Mouse (Mus musculus) E14TG2a.4 (cell line): ENCODE data around the gene Pf4.
A peak's percentile ranks its signal among the peaks of the same experiment; 100 is the strongest.
"Not testable (repeated sequence)": the region's sequence is repeated elsewhere in the genome, so short reads cannot be mapped to it uniquely, and the experiment has no call there.

ENCODE experiments used
- H3K27me3 ChIP-seq: 2 replicates; pipeline ENCODE4 v1.6.1; 2014; ENCODE audit warnings: low read length, control low read depth; ENCODE audit not compliant: insufficient read depth
- H3K36me3 ChIP-seq: 2 replicates; pipeline ENCODE4 v1.6.1; 2014; ENCODE audit warnings: low read length, control low read depth; ENCODE audit not compliant: insufficient read depth
- H3K4me1 ChIP-seq: replicated peaks from 2 replicates; pipeline ENCODE4 v1.6.1; 2014; ENCODE audit warnings: low read depth, low read length, control low read depth
- H3K4me3 ChIP-seq: replicated peaks from 2 replicates; pipeline ENCODE4 v1.5.1; 2014; ENCODE audit warnings: mild to moderate bottlenecking, low read length
- H3K9me3 ChIP-seq: 2 replicates; pipeline ENCODE4 v1.6.1; 2014; ENCODE audit warnings: low read length, control low read depth
- CTCF ChIP-seq: conservative IDR thresholded peaks from 2 replicates; pipeline ENCODE4 v1.5.1; 2014; ENCODE audit warnings: low read length
- NANOG ChIP-seq: IDR thresholded peaks from 2 replicates; pipeline ENCODE4 v1.6.1; 2014; ENCODE audit warnings: borderline replicate concordance, low read length, mixed read lengths
- POU5F1 ChIP-seq: IDR thresholded peaks from 2 replicates; pipeline ENCODE4 v1.6.1; 2014; ENCODE audit warnings: low read length, borderline replicate concordance

The Pf4 gene

DNA sequence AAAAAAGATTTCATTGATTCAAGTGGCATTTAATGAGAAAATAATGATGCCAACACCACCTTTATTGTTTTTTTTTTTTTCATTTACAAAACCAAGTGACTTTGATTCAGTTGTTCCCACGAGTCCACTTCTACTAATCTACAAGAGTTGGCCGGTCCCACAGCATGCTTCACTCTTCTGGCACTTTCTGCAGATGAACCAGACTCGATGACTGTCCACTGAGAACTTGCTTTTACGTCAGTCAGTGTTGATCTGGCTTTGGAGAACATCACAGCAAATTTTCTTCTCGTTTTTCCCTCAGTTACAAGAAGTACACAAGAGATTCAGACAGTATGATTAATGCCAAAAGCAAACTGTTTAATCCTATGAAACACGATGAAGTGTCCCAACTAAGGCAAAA lies 6.6 kb downstream of the Pf4 start:
- no peaks in the 10 kb centered on the region for H3K36me3 ChIP-seq
- H3K4me3 ChIP-seq, result no peak overlapping the region
- no peaks in the 10 kb centered on the region for H3K27me3 ChIP-seq
- H3K9me3 ChIP-seq, result no peaks in the 10 kb centered on the region
- peaks cover 13% of the 10 kb centered on the region for H3K4me1 ChIP-seq
- TF ChIP-seq NANOG, result no peak
- TF ChIP-seq CTCF, result no peak
- TF ChIP-seq POU5F1, result no peak

DNA sequence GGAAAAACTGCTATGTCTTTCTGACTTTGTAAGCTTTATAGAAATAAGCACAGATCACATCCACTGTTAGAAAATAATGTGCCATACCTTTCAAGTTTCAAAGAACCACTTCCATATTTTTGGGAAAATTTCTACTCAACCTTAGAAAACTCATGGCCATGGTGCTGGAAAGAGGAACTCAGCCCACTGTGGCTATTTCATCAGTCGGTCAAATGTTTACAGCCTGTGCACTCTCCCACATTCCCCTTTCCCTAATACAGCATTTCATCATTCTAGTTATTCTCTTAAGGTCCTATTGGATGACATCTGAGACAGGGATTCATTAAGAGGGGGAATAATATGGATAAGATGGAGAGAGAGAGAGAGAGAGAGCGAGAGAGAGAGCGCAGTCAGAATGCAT lies 11.5 kb downstream of the Pf4 start:
- TF ChIP-seq NANOG, result no peak
- TF ChIP-seq CTCF, result no peak
- no peak for TF ChIP-seq POU5F1
- Histone ChIP-seq H3K4me1 (0 out of 2 replicates have a peak, but pooled peaks cover 6% of the 10 kb centered on the region), H3K4me3 (no peak overlapping the region), H3K9me3 (no peaks in the 10 kb centered on the region), H3K27me3 (peaks cover 3% of the 10 kb centered on the region), H3K36me3 (no peaks in the 10 kb centered on the region)

DNA sequence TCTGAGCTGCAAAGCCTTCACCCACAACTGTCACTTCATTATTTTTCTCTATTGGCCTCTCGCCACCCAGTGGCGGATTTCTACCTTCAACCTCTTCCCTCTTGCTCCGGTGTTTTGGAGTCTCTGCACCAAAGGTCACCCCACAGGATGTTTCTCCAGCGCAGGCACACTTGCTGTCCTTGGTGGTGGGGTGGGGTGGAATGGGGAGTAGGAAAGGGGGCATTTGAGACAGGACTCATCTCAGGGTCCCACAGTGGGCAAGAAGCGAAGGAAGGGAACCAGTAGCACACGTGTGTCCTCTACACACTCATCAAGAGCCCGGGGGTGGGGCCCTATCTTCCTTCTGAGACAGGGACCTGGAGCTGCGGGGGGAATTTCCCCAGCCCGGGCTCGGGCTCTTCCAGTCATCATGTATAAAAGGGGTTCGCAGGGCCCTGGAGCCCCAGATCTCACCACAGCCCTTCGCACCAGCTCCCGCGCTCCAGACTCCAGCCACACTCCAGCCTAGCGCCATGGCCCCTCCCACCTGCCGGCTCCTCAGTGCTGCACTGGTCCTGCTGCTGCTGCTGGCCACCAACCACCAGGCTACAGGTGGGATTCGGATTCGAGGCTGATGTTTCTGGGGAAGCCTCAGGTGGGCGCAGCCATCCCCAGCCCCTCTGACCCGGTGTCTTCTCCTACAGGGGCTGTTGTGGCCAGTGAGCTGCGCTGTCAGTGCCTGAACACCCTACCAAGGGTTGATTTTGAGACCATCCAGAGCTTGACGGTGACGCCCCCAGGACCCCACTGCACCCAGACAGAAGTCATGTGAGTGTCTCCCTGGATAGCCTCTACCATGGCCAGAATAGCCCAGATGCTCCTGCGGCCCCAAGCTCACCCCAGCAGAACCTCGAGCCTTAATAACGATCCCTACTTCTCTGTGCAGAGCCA lies 13.7 kb downstream of the Pf4 start, which contains the start of gene Cxcl3:
Gene Cxcl3 (plus strand): TSS at position 445 of the 930 bp plus-strand sequence.
- TF ChIP-seq CTCF (peak; percentile 17; the same call in 1 of the 2 replicates), POU5F1 (no peak)
- Histone ChIP-seq H3K27me3 (peaks cover 8% of the 10 kb centered on the region), H3K9me3 (no peaks in the 10 kb centered on the region), H3K4me3 (peak within 1 kb of the TSS; percentile 69), H3K36me3 (no peaks in the 10 kb centered on the region), H3K4me1 (0 out of 2 replicates have a peak, but pooled peaks cover 6% of the 10 kb centered on the region)

DNA sequence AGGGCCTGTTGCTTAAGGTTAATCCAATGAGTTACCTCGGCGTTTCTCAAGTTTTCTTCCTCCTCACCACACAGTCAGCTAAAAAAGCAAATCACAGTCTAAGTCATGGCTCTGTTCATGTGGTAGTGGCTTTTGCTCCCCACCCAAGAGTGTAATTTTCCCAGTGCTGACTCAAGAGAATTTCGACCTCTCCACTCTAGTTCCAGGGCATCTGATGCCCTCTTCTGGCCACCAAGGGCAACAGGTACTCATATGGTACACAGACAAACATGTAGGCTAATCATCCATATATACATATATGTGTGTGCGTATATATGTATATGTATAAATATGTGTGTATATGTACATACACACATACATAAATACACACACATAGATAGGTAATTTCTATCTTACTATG lies 15.9 kb downstream of the Pf4 start:
- no peak overlapping the region for H3K4me3 ChIP-seq
- TF ChIP-seq CTCF, result 0 out of 2 replicates have a peak, but pooled peaks have one; percentile 25
- no peak for TF ChIP-seq POU5F1
- TF ChIP-seq NANOG, result no peak

DNA sequence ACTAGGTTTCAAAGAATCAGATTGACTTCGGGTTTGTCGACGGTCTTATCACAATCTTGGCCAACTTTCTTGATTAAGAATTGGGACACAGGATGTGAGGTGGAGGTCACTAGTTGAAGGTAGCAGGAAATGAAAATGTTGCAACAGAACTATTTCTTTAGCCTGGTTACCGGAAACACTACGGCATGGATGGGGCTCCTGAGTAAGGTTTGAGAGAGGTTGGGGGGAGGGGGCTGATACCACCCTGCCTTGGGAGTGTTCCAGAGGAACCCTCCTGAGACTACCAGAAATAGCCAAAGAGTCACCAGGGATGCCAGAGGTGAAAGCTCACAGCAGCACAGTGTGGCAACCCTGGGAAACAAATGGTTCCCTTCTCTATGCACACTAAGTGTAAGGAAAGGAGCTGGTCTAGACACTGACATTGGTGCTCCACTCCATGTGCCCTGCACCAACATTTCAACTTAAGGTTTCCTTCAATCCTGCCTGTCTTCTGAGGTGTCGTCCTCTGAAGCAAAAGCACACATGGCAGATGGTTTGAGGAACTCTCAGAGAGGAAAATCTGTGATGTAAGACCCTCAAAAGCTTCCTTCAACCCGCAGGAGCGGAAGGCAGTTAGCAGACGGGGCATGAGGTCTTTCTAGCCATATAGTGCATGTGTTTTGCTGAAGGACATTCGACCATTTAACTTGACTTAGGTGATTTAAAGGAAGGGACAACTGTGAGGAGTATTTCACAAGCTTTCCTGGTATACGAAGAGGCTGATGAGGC lies 17.3 kb downstream of the Pf4 start:
- H3K36me3 ChIP-seq, result no peaks in the 10 kb centered on the region
- no peak overlapping the region for H3K4me3 ChIP-seq
- TF ChIP-seq POU5F1, result no peak
- TF ChIP-seq CTCF, result no peak
- TF ChIP-seq NANOG, result no peak
- peaks cover 8% of the 10 kb centered on the region for H3K27me3 ChIP-seq
- no peaks in the 10 kb centered on the region for H3K9me3 ChIP-seq
- H3K4me1 ChIP-seq, result 0 out of 2 replicates have a peak, but pooled peaks cover 6% of the 10 kb centered on the region

More for the DNA sequence above, 15.9 kb downstream of the Pf4 start:
- H3K4me1 ChIP-seq, result 0 out of 2 replicates have a peak, but pooled peaks cover 6% of the 10 kb centered on the region
- H3K36me3 ChIP-seq, result no peaks in the 10 kb centered on the region
- no peaks in the 10 kb centered on the region for H3K9me3 ChIP-seq
- H3K27me3 ChIP-seq, result peaks cover 8% of the 10 kb centered on the region

DNA sequence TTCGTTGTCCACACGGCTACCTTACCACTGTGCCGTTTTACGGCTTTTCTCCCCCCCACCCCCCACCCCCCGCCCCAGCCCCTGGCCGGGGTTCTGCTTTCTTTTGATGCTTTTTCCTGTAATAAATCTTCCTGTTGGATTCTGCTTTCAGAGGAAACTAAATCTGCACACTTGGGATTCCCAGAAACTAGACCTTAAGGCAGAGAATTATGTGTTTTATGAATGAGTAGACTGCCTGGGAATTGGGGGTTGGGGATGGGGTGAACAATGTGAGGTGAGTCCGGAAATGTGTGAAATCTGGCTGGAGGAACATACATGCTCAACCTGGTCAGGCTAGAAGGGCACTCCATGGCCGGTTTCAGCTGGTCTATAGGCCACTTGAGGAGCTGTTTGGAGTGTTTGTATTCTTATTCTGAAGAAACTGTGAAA lies 17.9 kb downstream of the Pf4 start:
- peaks cover 8% of the 10 kb centered on the region for H3K27me3 ChIP-seq
- no peak for TF ChIP-seq POU5F1
- no peak for TF ChIP-seq CTCF
- TF ChIP-seq NANOG, result no peak
- no peaks in the 10 kb centered on the region for H3K9me3 ChIP-seq
- H3K4me1 ChIP-seq, result 0 out of 2 replicates have a peak, but pooled peaks cover 6% of the 10 kb centered on the region
- H3K36me3 ChIP-seq, result no peaks in the 10 kb centered on the region
- H3K4me3 ChIP-seq, result no peak overlapping the region

DNA sequence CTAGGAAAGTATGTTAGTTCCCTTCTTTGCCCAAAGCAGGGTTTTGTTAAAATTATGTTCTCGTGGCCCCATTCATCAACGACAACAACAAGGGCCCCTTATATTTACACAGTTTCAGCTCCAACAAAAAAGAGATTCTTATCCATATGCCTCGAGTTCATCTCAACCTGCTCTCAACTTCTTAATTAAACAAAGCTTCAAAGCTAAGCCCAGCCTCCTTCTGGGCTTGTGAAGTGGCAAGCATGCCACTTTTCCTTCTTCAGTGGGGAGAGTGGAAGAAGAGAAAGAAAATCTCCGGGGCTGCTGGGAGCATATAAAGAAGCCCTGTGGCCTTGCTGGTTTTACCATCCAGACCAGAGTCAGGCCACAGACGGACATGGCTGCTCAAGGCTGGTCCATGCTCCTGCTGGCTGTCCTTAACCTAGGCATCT lies 22.0 kb downstream of the Pf4 start, which contains the start of gene Cxcl15:
Gene Cxcl15 (plus strand): TSS at position 340 of the 431 bp plus-strand sequence.
- Histone ChIP-seq H3K4me1 (no peaks in the 10 kb centered on the region), H3K27me3 (peaks cover 5% of the 10 kb centered on the region), H3K36me3 (no peaks in the 10 kb centered on the region), H3K4me3 (no peak within 1 kb of the TSS), H3K9me3 (no peaks in the 10 kb centered on the region)
- TF ChIP-seq CTCF (no peak), POU5F1 (no peak), NANOG (no peak)

DNA sequence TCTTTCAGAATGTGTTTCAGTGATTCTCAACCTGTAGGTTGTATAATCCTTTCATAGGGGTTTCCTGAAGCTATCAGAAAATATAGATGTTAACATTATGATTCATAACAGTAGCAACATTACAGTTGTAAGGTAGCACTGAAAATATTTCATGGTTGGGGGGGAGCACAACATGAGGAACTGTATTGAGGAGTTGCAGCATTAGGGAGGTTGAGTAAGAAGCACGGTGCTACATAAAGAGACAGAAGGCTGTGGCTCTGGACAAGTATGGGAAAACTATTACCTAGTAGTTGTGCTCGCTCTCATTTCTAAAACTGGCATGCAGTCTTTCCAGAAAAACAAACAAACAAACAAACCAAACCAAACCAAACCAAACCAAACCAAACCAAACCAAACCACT lies 23.2 kb downstream of the Pf4 start:
- H3K4me1 ChIP-seq, H3K9me3 ChIP-seq, H3K36me3 ChIP-seq, H3K4me3 ChIP-seq, H3K27me3 ChIP-seq: not testable (repeated sequence)
